Mouse (Mus musculus) hindbrain, embryonic 10.5 days (tissue): Measurements from ENCODE around the gene Mrgprg. TPM values are rescaled to one million over a fixed set of nuclear protein-coding genes. Genes with fewer than 3 reads are reported as not detected.

Experiments used
- DNase-seq: peaks from one replicate; pipeline ENCODE4 v3.0.0-alpha.2; 2017; ENCODE audit warnings: low spot score
- H3K27ac ChIP-seq: fragments of 300-500 bp; sonication (generic); 2 replicates; pipeline ENCODE4 v1.5.1; 2016; ENCODE audit warnings: mild to moderate bottlenecking, moderate library complexity
- H3K27me3 ChIP-seq: fragments of 300-500 bp; sonication (generic); 2 replicates; pipeline ENCODE4 v1.6.1; 2016; ENCODE audit warnings: mild to moderate bottlenecking; ENCODE audit not compliant: poor library complexity, insufficient read depth, severe bottlenecking
- H3K36me3 ChIP-seq: fragments of 300-500 bp; sonication (generic); 2 replicates; pipeline ENCODE4 v1.6.1; 2016; ENCODE audit warnings: mild to moderate bottlenecking, moderate library complexity
- H3K4me1 ChIP-seq: fragments of 300-500 bp; sonication (generic); replicated peaks from 2 replicates; pipeline ENCODE4 v1.6.1; 2016; ENCODE audit warnings: mild to moderate bottlenecking
- H3K4me3 ChIP-seq: fragments of 300-500 bp; sonication (generic); 2 replicates; pipeline ENCODE4 v1.5.1; 2016; ENCODE audit warnings: mild to moderate bottlenecking, moderate library complexity
- H3K9me3 ChIP-seq: fragments of 300-500 bp; sonication (generic); 2 replicates; pipeline ENCODE4 v1.6.1; 2016; ENCODE audit warnings: mild to moderate bottlenecking, moderate library complexity
- whole genome bisulfite sequencing: fragments of 180-500 bp; shearing (Covaris S2); methylation state at CpG from one replicate; pipeline ENCODE4 v1.1.7; 2016; 5-methylcytosine and 5-hydroxymethylcytosine counted together
- polyA plus RNA-seq: library from polyadenylated mRNA; unstranded; fragments of >200 nt; fragmentation: Nextera tagmentation; extraction: Ambion mirVana; gene quantifications from 2 replicates; pipeline ENCODE4 v1.2.1, GENCODE M21; 2016

Mrgprg gene
- polyA plus RNA-seq = not detected in 2 replicates

DNA sequence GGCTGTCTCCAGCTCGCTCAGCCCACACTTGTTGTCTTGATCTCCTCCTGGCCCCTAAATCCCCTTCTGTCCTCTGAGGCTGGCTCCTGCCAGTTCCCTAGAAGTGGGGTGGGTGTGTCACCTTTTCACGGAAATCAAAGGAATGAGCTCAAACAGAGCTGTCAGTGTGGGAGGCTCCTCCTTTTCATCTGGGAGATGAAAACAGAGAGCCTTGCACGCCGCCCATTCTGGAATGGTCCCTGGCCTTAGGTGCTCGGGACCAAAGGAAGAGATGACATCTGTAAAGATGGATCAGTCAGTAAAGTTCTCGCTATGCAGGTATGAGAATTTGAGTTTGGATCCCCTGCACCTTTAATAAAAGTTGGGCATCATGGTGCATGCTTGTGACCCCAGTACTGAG, at the start of gene Mrgprg:
TSS of gene Mrgprg (minus strand) at position 101 of the 400 bp plus-strand sequence.
- H3K9me3 ChIP-seq = no peaks in the 10 kb centered on the region
- H3K4me1 ChIP-seq = no peaks in the 10 kb centered on the region
- H3K27ac ChIP-seq = no peak within 1 kb of the TSS
- 56% methylated on average over 6 of the region's 6 CpGs for WGBS
- DNase-seq = no peak
- no peaks in the 10 kb centered on the region for H3K36me3 ChIP-seq
- no peak within 1 kb of the TSS for H3K4me3 ChIP-seq
- peaks cover 27% of the 10 kb centered on the region for H3K27me3 ChIP-seq

- H3K4me3 ChIP-seq = no peak overlapping the region
- no peak overlapping the region for H3K27ac ChIP-seq
- DNase-seq = peak; percentile 11
- no peaks in the 10 kb centered on the region for H3K27me3 ChIP-seq
- no peaks in the 10 kb centered on the region for H3K4me1 ChIP-seq
- H3K9me3 ChIP-seq = no peaks in the 10 kb centered on the region
- 51% methylated on average over 1 of the region's 1 CpGs for WGBS
- peaks cover 96% of the 10 kb centered on the region for H3K36me3 ChIP-seq
Observed at GRCm38 (mm10) chr7:143808909-143809308, 42.1 kb upstream of the Mrgprg start.

GRCm38 (mm10) chr7:143805199-143805624, 38.4 kb upstream of the Mrgprg start:
- no peak for DNase-seq
- no peaks in the 10 kb centered on the region for H3K4me1 ChIP-seq
- H3K27ac ChIP-seq = no peak overlapping the region
- H3K27me3 ChIP-seq = no peaks in the 10 kb centered on the region
- no peak overlapping the region for H3K4me3 ChIP-seq
- no peaks in the 10 kb centered on the region for H3K9me3 ChIP-seq
- H3K36me3 ChIP-seq = peaks cover 96% of the 10 kb centered on the region
- WGBS = 81% methylated on average over 5 of the region's 5 CpGs

DNA sequence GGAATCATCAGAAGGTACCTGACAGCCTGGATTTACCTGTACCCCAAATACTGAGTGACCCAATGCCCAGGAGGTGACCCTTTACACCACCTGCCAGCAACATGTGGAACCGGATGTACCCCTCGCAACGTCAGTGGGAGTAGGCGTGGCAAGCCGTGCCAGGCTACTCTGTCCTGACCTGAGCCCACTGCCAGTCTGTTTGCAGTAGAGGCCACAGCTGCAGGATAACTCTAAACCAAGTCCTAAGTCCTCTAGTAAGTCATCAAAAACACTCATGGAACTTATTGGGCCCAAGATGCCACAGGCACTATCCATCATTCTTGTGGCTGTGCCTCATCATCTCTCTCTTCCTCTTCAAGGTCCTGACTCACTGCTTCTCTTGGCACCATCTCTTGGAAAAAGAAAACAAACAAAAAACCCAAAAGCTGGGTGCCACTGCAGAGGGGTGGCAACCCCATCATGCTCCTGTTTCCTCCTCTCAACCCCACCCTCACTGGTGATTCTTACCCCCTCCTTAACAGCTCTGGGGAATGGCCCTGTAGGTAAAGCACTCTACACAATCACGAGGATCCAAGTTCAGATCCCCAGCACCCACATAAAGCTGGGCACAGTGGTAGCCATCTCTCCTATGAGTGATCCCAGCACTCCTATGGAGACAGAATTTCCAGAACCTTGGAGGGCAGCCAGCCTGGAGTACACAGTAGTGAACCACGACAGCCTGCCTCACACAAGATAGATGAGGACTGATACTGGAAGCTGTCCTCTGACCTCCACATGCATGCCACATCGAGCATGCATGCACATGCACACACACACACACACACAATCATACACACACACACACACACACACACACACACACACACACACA, 34.6 kb upstream of the Mrgprg start:
- no peak overlapping the region for H3K27ac ChIP-seq
- DNase-seq = no peak
- peaks cover 96% of the 10 kb centered on the region for H3K36me3 ChIP-seq
- H3K4me1 ChIP-seq = no peaks in the 10 kb centered on the region
- H3K27me3 ChIP-seq = no peaks in the 10 kb centered on the region
- H3K9me3 ChIP-seq = no peaks in the 10 kb centered on the region
- no peak overlapping the region for H3K4me3 ChIP-seq
- 90% methylated on average over 8 of the region's 8 CpGs for WGBS

- Histone ChIP-seq H3K9me3 (no peaks in the 10 kb centered on the region), H3K27me3 (no peaks in the 10 kb centered on the region), H3K36me3 (peaks cover 96% of the 10 kb centered on the region), H3K4me1 (no peaks in the 10 kb centered on the region), H3K4me3 (no peak overlapping the region), H3K27ac (no peak overlapping the region)
- WGBS = 90% methylated on average over 1 of the region's 1 CpGs
- no peak for DNase-seq
Observed at GRCm38 (mm10) chr7:143800770-143801169, 34.0 kb upstream of the Mrgprg start.

DNA sequence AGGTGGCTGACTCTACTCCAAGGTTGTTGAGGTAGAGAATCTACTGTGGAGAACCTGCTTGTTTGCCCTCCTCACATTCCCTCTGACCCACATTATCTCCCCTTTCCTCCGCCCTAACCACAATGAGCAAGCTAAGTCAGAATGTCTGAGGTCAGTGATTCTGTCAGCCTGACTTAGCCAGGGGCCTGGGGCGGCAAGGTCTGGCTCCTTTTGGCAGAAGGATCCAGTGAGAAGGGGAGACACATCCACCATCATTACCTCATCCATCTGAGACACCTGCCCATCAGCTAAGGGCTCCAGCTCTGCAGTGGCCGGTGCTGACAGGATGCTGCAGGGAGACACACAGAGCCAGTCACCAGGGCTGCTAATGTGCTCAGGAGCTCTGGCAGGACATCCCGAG, 32.0 kb upstream of the Mrgprg start:
- Histone ChIP-seq H3K4me1 (no peaks in the 10 kb centered on the region), H3K4me3 (no peak overlapping the region), H3K27me3 (no peaks in the 10 kb centered on the region), H3K9me3 (no peaks in the 10 kb centered on the region), H3K36me3 (peaks cover 91% of the 10 kb centered on the region), H3K27ac (no peak overlapping the region)
- 93% methylated on average over 4 of the region's 4 CpGs for WGBS
- DNase-seq = no peak

DNA sequence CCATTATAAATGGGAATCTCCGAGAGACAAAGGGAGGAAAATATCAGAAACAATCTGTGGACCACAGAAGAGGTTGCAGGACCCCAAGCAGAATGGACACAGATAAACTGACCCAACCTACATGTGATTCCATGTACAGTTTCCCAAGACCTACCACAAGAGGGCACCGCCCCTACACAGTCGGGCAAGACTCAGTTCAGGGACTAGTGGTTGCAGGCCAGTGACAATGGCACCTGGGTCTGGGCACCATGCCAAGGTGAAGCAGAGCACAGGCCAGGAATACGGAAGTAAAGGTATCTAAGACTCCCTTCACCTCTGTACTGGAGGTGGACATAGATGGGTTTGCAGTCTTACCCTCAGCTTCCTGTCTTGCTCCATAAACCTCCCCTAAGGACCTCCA, 26.3 kb upstream of the Mrgprg start:
- WGBS = 66% methylated on average over 4 of the region's 4 CpGs
- no peaks in the 10 kb centered on the region for H3K9me3 ChIP-seq
- H3K4me1 ChIP-seq = no peaks in the 10 kb centered on the region
- no peak overlapping the region for H3K4me3 ChIP-seq
- H3K36me3 ChIP-seq = peaks cover 34% of the 10 kb centered on the region
- peak; percentile 33 for DNase-seq
- H3K27ac ChIP-seq = no peak overlapping the region
- no peaks in the 10 kb centered on the region for H3K27me3 ChIP-seq

GRCm38 (mm10) chr7:143792336-143792985, 25.7 kb upstream of the Mrgprg start:
- 88% methylated on average over 6 of the region's 6 CpGs for WGBS
- Histone ChIP-seq H3K4me1 (no peaks in the 10 kb centered on the region), H3K4me3 (no peak overlapping the region), H3K27me3 (no peaks in the 10 kb centered on the region), H3K36me3 (peaks cover 28% of the 10 kb centered on the region), H3K27ac (no peak overlapping the region), H3K9me3 (no peaks in the 10 kb centered on the region)
- DNase-seq = no peak

DNA sequence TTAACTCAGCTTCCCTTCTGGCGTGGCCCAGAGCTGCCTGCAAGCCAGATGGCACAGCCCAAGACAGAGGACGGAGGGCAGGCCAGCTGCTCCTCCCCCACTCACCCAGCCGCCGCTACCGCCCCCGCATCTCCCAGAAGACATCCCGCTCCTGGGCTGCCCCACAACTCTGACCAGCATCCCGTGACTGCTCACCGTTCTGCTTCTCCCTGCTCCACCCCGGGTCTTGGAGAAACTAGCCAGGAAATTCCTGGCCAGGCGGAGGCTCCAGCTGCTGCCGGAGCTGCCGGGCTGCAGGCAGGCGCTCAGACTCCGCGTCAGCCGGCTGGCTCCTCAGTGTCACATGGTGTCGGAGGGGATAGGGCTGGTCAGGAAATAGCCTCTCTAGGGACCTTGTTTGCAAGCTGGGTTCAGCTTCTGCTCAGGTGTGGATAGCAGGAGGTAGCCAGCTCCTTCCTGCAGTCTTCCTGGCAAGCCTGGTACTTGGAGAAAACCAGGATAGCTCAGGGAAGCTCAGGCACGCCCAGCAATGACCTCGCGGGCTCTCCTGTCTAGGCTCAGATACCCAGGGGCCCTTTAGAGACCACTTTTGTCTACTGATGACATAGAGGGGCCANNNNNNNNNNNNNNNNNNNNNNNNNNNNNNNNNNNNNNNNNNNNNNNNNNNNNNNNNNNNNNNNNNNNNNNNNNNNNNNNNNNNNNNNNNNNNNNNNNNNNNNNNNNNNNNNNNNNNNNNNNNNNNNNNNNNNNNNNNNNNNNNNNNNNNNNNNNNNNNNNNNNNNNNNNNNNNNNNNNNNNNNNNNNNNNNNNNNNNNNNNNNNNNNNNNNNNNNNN, 17.4 kb upstream of the Mrgprg start, which contains the start of gene Mrgpre:
TSS of gene Mrgpre (minus strand) at position 505 of the 834 bp plus-strand sequence.
- WGBS = 2% methylated on average over 21 of the region's 21 CpGs
- Histone ChIP-seq H3K36me3 (no peaks in the 10 kb centered on the region), H3K27ac (peak within 1 kb of the TSS; percentile 84), H3K9me3 (no peaks in the 10 kb centered on the region), H3K27me3 (peaks cover 26% of the 10 kb centered on the region; the same call in 1 of the 2 replicates), H3K4me3 (peak within 1 kb of the TSS; percentile 57), H3K4me1 (peaks cover 39% of the 10 kb centered on the region)
- DNase-seq = peak; percentile 80

DNA sequence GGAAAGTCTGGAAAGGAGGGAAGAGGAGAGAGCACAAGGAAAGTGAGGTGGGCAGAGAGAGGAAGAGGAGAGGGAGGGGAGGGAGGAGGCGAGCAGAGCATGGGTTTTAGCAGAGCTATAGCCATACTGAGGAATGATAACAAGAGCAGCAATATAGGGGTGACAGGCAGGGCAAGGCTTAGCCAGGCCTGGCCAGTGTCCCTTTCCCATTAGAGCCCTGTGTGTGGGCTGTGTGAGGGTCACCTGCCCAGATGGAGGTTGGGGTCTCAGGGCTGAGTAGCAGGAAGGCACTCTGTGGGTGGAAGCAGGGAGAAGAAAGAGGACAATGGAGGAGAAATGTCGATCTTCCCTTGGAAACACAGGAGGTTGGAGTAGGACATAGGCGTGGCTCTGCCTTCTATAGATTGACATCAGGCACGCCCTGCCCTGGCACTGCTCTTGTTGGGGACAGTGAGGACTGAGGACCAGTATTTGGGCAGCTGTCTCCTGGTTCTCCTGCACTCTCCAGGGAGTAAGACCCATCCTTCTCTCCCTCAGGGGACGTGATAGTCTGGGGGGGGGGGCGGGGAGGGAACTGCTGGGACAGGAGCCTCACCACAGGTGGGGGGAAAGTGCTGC, 16.7 kb upstream of the Mrgprg start:
- Histone ChIP-seq H3K27ac (peak overlapping the region; percentile 84), H3K4me3 (peak overlapping the region; percentile 57), H3K27me3 (peaks cover 26% of the 10 kb centered on the region; the same call in 1 of the 2 replicates), H3K36me3 (no peaks in the 10 kb centered on the region), H3K4me1 (peaks cover 39% of the 10 kb centered on the region), H3K9me3 (no peaks in the 10 kb centered on the region)
- WGBS = 14% methylated on average over 6 of the region's 6 CpGs
- no peak for DNase-seq

GRCm38 (mm10) chr7:143777375-143777774, 10.6 kb upstream of the Mrgprg start:
- H3K27ac ChIP-seq = no peak overlapping the region
- H3K9me3 ChIP-seq = no peaks in the 10 kb centered on the region
- H3K4me1 ChIP-seq = peaks cover 2% of the 10 kb centered on the region
- no peaks in the 10 kb centered on the region for H3K36me3 ChIP-seq
- DNase-seq = no peak
- 65% methylated on average over 2 of the region's 2 CpGs for WGBS
- no peak overlapping the region for H3K4me3 ChIP-seq
- H3K27me3 ChIP-seq = peaks cover 13% of the 10 kb centered on the region; the same call in 1 of the 2 replicates

- no peaks in the 10 kb centered on the region for H3K4me1 ChIP-seq
- no peaks in the 10 kb centered on the region for H3K9me3 ChIP-seq
- no peak overlapping the region for H3K4me3 ChIP-seq
- H3K27me3 ChIP-seq = peaks cover 7% of the 10 kb centered on the region; the same call in 1 of the 2 replicates
- WGBS = 31% methylated on average over 3 of the region's 3 CpGs
- H3K27ac ChIP-seq = no peak overlapping the region
- no peak for DNase-seq
- H3K36me3 ChIP-seq = no peaks in the 10 kb centered on the region
Observed at GRCm38 (mm10) chr7:143776137-143776536, 9.3 kb upstream of the Mrgprg start.
